In the genomic region with DNA sequence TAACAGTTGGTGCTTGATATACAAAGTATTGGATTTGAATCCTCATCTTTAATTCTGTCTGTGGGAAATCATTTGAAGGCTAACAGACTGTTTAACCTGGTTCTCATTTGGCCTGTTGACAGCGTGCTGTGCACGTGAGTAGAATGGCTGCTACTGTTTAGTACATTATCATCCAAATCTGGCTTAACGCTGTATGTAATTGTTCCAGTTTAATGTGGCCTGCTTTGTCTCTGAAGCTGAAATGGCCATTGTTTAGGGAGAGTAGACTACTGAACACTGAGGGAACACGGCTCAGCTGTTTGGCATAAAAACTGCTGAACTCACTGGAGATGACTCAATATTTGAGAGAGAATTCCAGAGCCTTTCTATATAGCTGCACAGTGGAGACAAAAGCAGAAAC, we compare ENCODE assay signal across 15 mouse cellular contexts.
DNase-seq lines count a peak whose midpoint lies in the region; ATAC-seq lines count a peak whose summit lies in the region.
"Had no signal": no experiment of that assay in that cellular context is flagged by ENCODE, and none has a peak within 500 bp of the region (broad histone marks: within the 10 kb centered on the region; RNA-seq: fewer than 3 reads in every experiment).

No protein-coding gene starts in this region.

- H3K27ac ChIP-seq in midbrain, embryonic 14.5 days (replicated peaks; ENCODE audit: low read depth, low read length) = no peak overlapping the region
- H3K27ac ChIP-seq in midbrain, embryonic 10.5 days (replicated peaks) = no peak overlapping the region
- peak overlapping the region; percentile 51; the same call in 1 of the 2 replicates for H3K27ac ChIP-seq in forebrain, embryonic 16.5 days (ENCODE audit: low read length)
- H3K27ac ChIP-seq: heart, embryonic 13.5 days had no signal

- no peak for DNase-seq in frontal cortex, postnatal 25 days (ENCODE audit: low spot score in 2 of 2)
- peak; percentile 42 for DNase-seq in midbrain, embryonic 14.5 days
- DNase-seq in midbrain, embryonic 10.5 days (ENCODE audit: low spot score) = no peak
- peak; percentile 79 for DNase-seq in retina, postnatal 1 day
- no peak for DNase-seq in kidney, adult 9 months
- DNase-seq in urinary bladder, postnatal 10 days (ENCODE audit: low spot score) = no peak
- DNase-seq: gastrocnemius, postnatal 10 days; liver; lung, embryonic 14.5 days; right cerebral cortex, postnatal 25 days; thymus, postnatal 14 days had no signal

- no peaks in the 10 kb centered on the region for H3K9me3 ChIP-seq in midbrain, embryonic 14.5 days (ENCODE audit: control insufficient read depth, low read length)
- no peaks in the 10 kb centered on the region for H3K9me3 ChIP-seq in midbrain, embryonic 10.5 days (replicated peaks)
- no peaks in the 10 kb centered on the region for H3K9me3 ChIP-seq in forebrain, embryonic 16.5 days (ENCODE audit: control insufficient read depth, low read length)
- H3K9me3 ChIP-seq: heart, embryonic 13.5 days had no signal

- no peaks in the 10 kb centered on the region for H3K36me3 ChIP-seq in midbrain, embryonic 14.5 days (ENCODE audit: control insufficient read depth, insufficient read depth, low read length)
- H3K36me3 ChIP-seq in midbrain, embryonic 10.5 days = peaks cover 9% of the 10 kb centered on the region
- H3K36me3 ChIP-seq in forebrain, embryonic 16.5 days (ENCODE audit: control insufficient read depth, insufficient read depth) = no peaks in the 10 kb centered on the region
- H3K36me3 ChIP-seq: heart, embryonic 13.5 days had no signal

- H3K4me3 ChIP-seq in midbrain, embryonic 14.5 days (replicated peaks; ENCODE audit: low read depth, low read length) = no peak overlapping the region
- no peak overlapping the region for H3K4me3 ChIP-seq in midbrain, embryonic 10.5 days
- no peak overlapping the region for H3K4me3 ChIP-seq in forebrain, embryonic 16.5 days (replicated peaks; ENCODE audit: low read length)
- H3K4me3 ChIP-seq: heart, embryonic 13.5 days had no signal

- no peak overlapping the region for H3K9ac ChIP-seq in midbrain, embryonic 14.5 days (replicated peaks; ENCODE audit: low read length)
- H3K9ac ChIP-seq in forebrain, embryonic 16.5 days (replicated peaks; ENCODE audit: low read depth, low read length) = no peak overlapping the region
- H3K9ac ChIP-seq: heart, embryonic 13.5 days; lung, embryonic 14.5 days had no signal

- WGBS in midbrain, embryonic 14.5 days = 33% methylated on average over 4 of the region's 4 CpGs
- 89% methylated on average over 4 of the region's 4 CpGs for WGBS in midbrain, embryonic 10.5 days
- 9% methylated on average over 4 of the region's 4 CpGs for WGBS in forebrain, embryonic 16.5 days

- H3K27me3 ChIP-seq in midbrain, embryonic 14.5 days (ENCODE audit: control insufficient read depth, insufficient read depth, low read length) = no peaks in the 10 kb centered on the region
- no peaks in the 10 kb centered on the region for H3K27me3 ChIP-seq in midbrain, embryonic 10.5 days (ENCODE audit: low read depth, poor library complexity, severe bottlenecking)
- no peaks in the 10 kb centered on the region for H3K27me3 ChIP-seq in forebrain, embryonic 16.5 days (replicated peaks; ENCODE audit: control insufficient read depth, insufficient read depth, low read length)
- H3K27me3 ChIP-seq: heart, embryonic 13.5 days had no signal

- H3K4me1 ChIP-seq in midbrain, embryonic 14.5 days (ENCODE audit: control insufficient read depth, insufficient read depth, low read length) = no peaks in the 10 kb centered on the region; the same call in 1 of the 2 replicates
- H3K4me1 ChIP-seq in midbrain, embryonic 10.5 days = no peaks in the 10 kb centered on the region
- no peaks in the 10 kb centered on the region for H3K4me1 ChIP-seq in forebrain, embryonic 16.5 days (replicated peaks; ENCODE audit: control insufficient read depth, insufficient read depth, low read length)

- ATAC-seq in frontal cortex, adult (ENCODE audit: low TSS enrichment) = peak; percentile 94
- no peak for ATAC-seq in midbrain, embryonic 14.5 days (ENCODE audit: low FRiP score, low TSS enrichment)
- ATAC-seq in forebrain, embryonic 16.5 days = peak; percentile 88
- ATAC-seq: hindbrain, embryonic 16.5 days had no signal

- no peak overlapping the region for H3K4me2 ChIP-seq in midbrain, embryonic 14.5 days (ENCODE audit: low read length)
- no peak overlapping the region for H3K4me2 ChIP-seq in forebrain, embryonic 16.5 days (ENCODE audit: low read length)
- H3K4me2 ChIP-seq: heart, embryonic 13.5 days; lung, embryonic 14.5 days had no signal

Comparison
In these comparisons a context has a peak if more than half of its experiments do, and no peak if none do; other contexts are left out.
1. DNase-seq: peak in midbrain, embryonic 14.5 days (single experiment) and retina, postnatal 1 day (single experiment); none in frontal cortex, postnatal 25 days (0 of 2), midbrain, embryonic 10.5 days (single experiment), kidney, adult 9 months (single experiment) and urinary bladder, postnatal 10 days (single experiment).